Mouse (Mus musculus) mature B cell (primary cell): ENCODE data around the gene Satb2.

ENCODE experiments used
- in situ Hi-C: fragments of 300-500 bp; cut with MboI; formaldehyde crosslinking; loops from 2 replicates; pipeline ENCODE4 v1.14.3; 2019

Gene Satb2

DNA sequence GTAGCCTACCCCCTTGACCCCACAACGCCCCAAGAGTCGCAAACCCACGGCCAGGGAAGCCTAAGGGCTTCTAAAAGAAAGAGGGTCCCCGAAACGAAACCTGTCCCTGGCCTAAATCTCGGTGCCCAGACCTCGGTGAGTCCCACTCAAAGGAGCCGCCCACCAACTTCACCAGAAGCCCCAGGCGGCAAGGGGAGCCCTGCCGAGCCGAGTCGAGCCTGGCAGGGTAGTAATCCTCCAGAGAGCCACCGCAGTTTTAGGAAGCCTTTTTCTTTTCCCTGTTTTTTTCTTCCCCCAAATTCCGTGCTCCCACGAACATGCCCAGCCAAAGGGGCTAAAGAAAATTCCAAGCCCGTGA, 4.9 kb downstream of the Satb2 start:
- in situ Hi-C loops: no loop called here

- in situ Hi-C loops: no loop called here
These were observed 5.4 kb downstream of the Satb2 start for GRCm38 (mm10) chr1:56972950-56973592.

DNA sequence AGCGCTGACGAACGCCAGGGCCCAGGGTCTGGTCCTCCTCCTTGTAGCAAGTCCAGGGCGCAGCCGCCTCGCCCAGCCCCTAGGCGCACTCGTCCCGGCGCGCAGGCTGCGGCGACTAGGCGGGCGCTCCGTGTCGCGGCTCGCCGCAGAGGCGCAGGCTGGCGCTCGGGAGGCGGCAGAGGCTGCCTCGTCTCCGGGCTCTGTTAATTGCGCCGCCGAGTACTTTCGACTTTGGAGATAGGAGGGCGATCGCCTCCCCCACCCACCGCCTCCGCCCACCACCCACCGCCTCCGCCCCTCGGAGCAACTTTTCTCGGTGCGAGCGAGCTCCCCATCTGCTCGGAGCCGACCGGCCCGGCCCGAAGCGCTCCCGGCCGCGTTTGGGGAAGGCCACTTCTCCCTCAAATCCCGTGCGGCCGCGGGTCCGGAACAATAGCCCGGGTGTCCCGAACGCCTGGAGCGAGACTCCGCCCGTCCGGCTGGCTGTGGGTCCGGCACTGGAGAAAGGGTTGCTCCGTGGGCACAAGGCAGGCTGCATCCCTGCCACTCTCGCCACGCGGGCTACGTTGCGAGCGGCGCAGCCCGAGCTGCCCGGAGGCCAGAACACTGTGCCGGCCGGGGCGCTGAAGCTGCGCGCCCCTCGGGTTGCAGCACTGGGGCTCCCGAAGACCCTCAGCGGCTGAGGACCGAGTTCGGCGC, 6.0 kb downstream of the Satb2 start:
- in situ Hi-C loops: no loop called here

DNA sequence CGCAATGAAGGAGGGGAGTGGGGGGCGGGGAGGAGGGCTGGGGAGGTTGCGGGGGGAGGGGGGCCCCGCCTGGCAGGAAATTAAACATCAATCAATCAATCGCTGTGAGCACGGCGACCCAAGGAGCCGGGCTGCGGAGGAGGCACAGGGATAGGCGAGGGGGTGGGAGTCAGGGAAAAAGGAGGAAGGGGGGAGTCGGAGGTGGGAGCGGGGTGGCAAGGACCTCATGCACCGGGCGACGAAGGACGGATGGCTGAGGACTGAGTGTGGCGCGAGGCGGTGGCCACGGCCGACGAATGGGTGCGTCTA, 6.6 kb downstream of the Satb2 start:
- in situ Hi-C loops: no loop called here

GRCm38 (mm10) chr1:56971441-56971861, 7.0 kb downstream of the Satb2 start:
- in situ Hi-C loops: no loop called here

DNA sequence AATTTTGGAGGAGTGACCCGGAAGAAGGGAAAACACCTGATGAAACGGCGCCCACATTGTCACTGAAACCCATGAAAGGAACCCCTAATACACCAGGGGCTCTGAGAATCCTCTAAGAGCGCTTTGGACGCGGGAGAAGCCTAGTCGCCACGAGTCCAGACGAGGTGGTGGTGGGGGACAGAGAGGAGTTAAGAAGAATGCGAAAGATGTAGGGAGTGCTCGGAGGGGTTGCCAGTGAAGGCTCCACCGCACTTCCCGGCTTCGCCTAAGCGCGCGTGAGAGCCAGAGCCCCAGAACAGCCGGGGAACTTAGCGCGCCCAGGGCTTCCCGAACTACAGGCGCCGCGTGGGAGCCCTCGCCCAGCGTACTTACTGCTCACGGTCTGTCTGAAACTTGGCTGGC, 7.7 kb downstream of the Satb2 start:
- in situ Hi-C loops: no loop called here

- in situ Hi-C loops: no loop called here
These were observed 8.8 kb downstream of the Satb2 start for GRCm38 (mm10) chr1:56969364-56970360.

DNA sequence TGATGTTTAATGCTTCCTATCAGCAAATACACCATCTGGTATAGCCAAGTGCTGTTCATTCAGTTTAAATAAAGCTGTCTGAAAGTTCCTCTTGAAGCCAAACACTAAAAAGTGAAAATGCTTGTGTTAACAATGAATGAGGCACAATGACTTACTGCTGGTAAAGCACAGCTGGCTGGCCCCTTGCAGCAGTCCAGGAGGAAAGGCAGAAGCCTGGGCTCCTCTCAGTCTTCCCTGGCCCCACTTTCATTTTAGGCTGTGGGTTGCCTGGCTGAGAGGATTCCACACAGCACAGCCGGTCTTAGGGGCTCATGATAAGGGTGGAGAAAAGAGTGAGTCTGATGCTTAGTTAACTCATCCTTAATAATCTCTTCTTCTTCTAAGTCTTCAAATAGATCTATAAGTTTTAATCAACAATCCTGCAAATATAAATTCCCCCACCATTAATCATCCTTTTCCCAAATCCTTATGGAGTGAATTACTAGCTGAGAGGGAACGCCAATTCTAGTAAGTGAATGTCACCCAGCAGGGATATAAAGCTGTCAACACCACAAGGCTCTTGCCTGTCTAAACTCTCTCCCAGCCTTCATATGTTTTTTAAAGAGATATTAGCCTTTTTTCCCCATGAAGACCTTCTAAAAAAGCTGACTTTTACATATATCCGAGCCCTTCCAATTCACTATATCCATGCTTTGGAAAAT, 12.4 kb downstream of the Satb2 start:
- in situ Hi-C loops: no loop called here

GRCm38 (mm10) chr1:56964493-56964892, 14.0 kb downstream of the Satb2 start:
- in situ Hi-C loops: no loop called here

DNA sequence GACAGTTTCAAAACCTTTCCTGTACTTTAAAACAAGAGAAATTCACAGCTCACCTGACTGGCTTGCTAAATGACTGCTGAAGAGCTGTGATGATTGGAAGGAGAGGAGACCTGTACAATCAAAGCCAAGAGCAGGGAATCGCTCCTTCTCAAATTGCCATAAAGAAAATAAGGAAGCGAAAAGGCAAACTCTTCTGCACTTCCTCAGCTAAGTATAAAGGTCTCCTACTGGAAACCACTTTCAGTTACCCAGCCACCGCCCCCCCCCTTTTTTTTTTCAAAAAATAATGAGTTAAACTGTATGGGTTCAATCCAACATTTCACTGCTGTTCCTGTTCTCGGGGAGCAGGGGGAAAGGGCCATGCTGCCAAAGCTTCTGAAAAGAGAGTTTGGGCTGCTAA, 15.2 kb downstream of the Satb2 start:
- in situ Hi-C loops: no loop called here

GRCm38 (mm10) chr1:56958996-56959395, 19.5 kb downstream of the Satb2 start:
- in situ Hi-C loops: no loop called here

DNA sequence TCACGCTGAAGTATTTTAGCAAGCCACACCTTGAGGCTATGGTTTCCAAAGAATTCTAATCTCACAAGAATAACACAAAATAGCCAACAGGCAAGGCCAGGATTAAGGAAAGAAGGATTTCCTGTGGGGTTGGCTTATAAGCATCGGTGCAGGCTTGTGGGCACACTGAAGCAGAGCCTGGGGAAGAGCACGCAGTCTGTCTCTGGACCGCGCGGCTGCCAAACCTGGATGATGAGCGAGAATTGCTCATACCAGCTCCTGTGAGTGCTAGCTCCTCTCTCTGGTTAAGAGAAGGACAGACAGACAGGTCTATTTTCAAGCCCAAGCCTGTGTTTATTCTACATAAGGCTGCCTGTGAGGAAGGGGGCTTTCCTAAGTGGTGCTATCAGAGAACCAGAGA, 20.5 kb downstream of the Satb2 start:
- in situ Hi-C loops: no loop called here

DNA sequence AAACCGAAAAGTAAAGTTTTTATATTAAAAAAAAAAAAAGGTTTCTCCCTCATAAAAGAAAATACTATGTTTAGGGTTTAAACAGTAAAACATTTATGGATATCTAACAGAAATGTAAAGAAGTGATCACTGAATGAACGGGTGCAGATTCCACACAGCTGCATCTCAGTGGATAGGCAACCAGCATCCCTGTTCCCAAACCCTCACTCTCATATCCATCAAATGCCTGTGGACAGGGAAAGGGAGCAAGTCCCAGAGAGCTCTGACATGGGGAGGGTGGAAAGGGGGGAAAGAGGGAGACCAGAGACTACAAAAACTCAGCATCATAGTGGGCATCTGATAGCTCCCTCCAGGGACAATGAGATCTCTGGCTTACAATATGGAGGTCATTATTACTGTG, 21.6 kb downstream of the Satb2 start:
- in situ Hi-C loops: no loop called here

DNA sequence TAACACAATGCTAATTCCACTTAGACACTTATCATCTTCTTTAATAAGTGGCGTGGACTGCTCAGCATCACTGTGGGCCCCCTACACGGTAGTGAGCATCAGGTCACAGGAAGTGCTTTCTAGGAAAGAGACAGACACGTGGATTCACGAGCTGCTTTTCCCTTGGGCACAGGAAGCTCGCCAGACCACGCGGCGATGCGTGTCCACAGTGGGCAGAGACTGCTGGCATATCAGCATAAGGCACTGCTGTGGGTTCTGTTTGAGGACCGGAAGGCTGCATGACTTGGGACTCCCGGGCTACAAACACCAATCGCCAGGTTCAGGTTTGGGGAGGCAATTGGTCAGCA, 22.7 kb downstream of the Satb2 start:
- in situ Hi-C loops: no loop called here

GRCm38 (mm10) chr1:56955055-56955738, 23.3 kb downstream of the Satb2 start:
- in situ Hi-C loops: no loop called here

DNA sequence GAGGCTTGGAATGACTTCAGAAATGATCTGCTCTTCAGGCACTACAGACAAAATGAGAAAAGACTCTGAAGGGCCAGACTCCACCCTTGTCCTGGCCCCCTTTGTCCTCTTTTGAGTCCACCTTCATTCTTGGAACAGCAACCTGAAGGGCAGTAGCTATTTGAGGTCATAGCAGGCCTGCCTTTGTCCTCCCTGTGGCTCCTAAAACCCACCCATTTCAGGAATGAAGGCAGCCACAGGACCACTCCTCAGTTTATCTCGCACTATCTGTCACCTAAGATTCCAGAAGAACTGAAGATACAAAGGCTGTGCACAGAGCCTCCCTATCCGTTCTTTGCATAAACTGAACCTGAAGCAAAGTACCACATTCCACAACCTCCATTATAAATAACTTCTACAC, 24.9 kb downstream of the Satb2 start:
- in situ Hi-C loops: no loop called here

GRCm38 (mm10) chr1:56951980-56952379, 26.5 kb downstream of the Satb2 start:
- in situ Hi-C loops: no loop called here

GRCm38 (mm10) chr1:56951525-56951924, 26.9 kb downstream of the Satb2 start:
- in situ Hi-C loops: no loop called here

DNA sequence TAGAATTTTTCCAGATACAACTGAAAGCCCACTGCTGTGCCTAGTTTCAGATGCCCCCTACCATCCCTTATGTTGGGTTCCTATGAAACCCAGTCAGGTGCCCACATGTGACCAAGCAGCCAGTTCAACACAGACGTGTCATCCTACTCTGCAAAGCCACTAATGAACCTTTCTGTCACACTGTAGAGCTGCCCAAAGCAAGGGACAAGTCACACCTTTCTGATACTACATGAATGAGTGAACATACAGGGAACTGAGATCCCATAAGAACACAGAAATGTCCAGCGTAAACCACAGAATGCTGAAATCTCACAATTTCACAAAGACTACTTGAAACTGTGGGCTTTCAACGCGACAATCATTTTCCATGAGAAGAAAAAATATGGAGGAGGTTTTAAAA, 39.0 kb downstream of the Satb2 start:
- in situ Hi-C loops: no loop called here

- in situ Hi-C loops: no loop called here
These were observed 40.0 kb downstream of the Satb2 start for GRCm38 (mm10) chr1:56938432-56938831.

DNA sequence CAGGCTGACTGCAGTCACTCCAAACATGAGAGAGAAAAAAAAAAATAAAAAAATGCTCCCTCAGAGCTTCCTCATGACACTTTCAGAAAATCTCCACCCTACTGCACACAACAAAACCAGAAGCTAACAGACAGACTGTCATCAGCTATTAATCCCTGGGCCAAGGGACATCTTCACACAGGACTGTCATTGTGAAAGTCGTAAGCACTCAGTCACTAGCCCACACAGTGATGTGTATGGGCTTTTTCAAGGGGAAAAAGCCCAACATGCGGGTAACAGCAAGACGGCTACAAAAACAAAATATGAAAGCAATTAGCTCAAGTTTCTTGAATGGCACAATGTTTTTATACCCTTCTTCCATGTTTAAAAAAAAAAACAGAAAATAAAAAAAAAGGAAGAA, 41.9 kb downstream of the Satb2 start:
- in situ Hi-C loops: no loop called here

DNA sequence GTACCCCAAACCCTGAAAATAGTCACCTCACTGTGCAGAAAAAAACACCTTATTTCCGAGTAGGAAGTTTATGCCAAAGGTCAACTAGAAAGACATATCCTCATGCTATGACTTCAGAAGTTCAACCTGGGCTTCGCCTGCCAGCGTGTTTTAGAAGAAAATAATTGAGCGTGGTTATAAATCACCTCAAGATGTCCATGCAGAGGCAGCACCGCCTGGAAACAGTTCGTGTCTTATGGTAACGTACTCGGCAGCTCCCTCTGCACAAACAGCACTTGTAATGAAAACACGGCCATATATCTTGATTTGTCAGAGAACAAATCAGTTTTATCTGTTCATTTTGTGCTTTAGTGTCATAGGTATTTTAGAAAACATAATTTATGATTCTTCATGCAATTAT, 44.6 kb downstream of the Satb2 start:
- in situ Hi-C loops: no loop called here
